Mouse (Mus musculus) heart, adult 9 months (tissue): Measurements from ENCODE around the gene Tfe3.
"Not testable (repeated sequence)": the region's sequence is repeated elsewhere in the genome, so short reads cannot be mapped to it uniquely, and the experiment has no call there.

Source experiments
- DNase-seq, 2 experiments: peaks; one replicate each; pipeline ENCODE4 v3.0.0; 2022; ENCODE audit warnings: low spot score in 2 of 2

The Tfe3 gene

GRCm38 (mm10) chrX:7762137-7762920, at the start of gene Tfe3:
Tfe3 (plus strand) TSS chrX:7762560.
- peak; percentile 94 to 96 for DNase-seq

DNA sequence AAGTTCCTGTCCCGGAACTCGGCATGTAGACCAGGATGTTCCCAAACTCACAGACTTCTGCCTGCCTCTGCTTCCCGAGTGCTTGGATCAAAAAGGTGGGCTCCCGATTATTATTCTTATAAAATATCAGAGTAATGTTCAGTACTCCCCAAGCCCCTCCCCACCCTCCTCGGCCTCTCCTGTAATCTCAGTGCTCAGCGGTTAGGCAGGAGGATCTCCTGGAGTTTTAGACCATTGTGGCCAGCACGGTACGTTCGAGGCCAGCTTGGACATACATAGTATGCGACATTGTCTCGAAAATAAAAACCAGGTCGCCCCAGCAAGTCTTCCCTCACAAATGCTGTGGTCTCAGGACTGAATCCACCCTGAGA, 48.6 kb upstream of the Tfe3 start:
- DNase-seq = peak in 1 of 2 experiments; percentile 13

DNA sequence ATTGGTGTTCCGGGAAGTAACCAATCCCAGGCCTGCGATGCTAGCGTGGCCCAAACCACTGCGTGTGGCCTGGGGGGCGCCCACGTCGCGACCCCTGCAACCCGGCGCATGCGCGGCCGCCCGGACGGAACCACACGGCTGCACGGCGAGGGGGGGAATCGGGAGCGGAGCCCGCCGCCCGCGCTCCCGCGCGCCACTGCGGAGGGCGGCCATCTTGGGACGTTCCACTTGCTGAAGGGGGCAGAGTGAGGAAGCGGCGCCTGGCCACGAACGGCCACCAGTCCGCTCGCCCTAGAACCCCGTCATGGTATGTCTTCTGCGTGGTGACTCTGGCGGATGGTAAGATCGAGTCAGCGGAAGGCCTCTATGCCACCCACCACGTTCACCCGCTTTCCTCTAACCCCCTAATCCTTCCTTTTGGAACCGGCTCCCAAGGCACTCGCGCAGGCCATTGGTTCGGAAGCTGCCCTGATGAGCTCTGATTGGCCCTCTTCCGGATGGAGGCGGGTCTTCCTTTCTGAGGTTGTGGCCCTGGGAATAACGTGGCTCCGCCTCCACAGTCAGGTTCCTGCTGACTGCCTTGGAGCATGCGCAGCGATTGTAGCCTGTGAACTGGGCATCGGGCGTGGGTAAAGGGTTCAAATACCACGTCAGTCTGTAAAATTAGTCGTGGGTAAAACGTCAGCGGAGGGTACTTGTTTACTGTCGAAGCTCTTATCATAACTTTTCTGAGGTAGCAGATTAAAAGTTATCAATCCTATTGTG, 48.0 kb upstream of the Tfe3 start, which contains the start of gene Wdr45:
Gene Wdr45, plus strand, starts transcription at position 199 of the 765 bp plus-strand sequence.
- peak; percentile 95 for DNase-seq

GRCm38 (mm10) chrX:7716058-7716457, 46.3 kb upstream of the Tfe3 start:
- DNase-seq = not testable (repeated sequence)

GRCm38 (mm10) chrX:7721514-7722281, 40.7 kb upstream of the Tfe3 start, which contains the start of gene Gm45208:
Gm45208 (plus strand) TSS chrX:7722245.
- DNase-seq = peak; percentile 73 to 83

- no peak for DNase-seq
Observed at GRCm38 (mm10) chrX:7722282-7722611, 40.1 kb upstream of the Tfe3 start.

GRCm38 (mm10) chrX:7722691-7723090, 39.7 kb upstream of the Tfe3 start:
- no peak for DNase-seq

GRCm38 (mm10) chrX:7724135-7724534, 38.2 kb upstream of the Tfe3 start:
- DNase-seq = no peak

DNA sequence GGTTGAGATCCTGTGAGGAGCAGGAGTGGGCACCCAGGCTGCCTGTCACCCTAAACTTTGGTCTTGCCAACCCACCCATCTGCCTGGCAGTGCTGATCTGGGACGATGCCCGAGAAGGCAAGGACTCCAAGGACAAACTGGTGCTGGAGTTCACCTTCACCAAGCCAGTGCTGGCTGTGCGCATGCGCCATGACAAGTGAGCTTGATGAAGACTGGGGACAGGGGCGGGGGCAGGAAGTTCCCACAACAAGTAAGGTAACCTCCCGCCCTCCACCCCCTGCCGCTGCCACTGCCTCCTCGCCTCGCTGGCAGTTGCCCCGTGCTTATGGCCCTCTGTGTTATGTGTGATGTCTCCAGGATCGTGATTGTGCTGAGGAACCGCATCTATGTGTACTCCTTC, 36.5 kb upstream of the Tfe3 start:
- no peak for DNase-seq

GRCm38 (mm10) chrX:7727176-7727575, 35.2 kb upstream of the Tfe3 start:
- no peak for DNase-seq

DNA sequence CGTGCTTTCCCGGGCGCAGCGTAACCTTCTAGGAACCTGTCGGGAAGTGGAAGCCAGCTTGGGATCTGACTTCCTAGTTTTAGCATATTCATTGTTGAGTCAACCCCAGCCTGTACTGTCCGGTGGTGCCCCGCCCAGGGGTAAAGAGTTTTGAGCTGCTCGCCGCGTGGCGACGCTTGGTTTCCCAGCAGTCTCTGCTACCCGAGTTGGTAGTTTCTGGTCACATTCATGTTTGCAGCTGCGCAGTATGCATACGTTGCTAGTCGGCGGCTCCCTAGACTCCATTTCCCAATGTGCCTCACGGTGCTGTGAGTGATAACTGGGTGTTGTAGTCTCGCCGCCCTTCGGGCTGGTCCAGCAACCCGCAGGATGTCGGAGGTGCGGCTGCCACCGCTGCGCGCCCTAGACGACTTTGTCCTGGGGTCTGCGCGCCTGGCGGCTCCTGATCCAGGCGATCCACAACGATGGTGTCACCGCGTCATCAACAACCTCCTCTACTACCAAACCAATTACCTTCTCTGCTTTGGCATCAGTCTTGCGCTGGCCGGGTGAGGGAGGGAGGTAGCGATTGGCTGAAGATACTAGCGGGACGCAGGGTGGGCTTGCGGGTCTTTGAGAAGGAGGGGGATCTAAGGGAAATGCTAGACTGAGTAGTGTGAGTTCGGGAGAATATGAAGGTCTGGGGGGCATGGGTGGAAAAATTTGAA, 34.0 kb upstream of the Tfe3 start, which contains the start of gene Praf2:
Gene Praf2, plus strand, starts transcription at position 225 of the 707 bp plus-strand sequence.
- DNase-seq = peak; percentile 85 to 89

GRCm38 (mm10) chrX:7728922-7729265, 33.5 kb upstream of the Tfe3 start:
- DNase-seq = no peak

DNA sequence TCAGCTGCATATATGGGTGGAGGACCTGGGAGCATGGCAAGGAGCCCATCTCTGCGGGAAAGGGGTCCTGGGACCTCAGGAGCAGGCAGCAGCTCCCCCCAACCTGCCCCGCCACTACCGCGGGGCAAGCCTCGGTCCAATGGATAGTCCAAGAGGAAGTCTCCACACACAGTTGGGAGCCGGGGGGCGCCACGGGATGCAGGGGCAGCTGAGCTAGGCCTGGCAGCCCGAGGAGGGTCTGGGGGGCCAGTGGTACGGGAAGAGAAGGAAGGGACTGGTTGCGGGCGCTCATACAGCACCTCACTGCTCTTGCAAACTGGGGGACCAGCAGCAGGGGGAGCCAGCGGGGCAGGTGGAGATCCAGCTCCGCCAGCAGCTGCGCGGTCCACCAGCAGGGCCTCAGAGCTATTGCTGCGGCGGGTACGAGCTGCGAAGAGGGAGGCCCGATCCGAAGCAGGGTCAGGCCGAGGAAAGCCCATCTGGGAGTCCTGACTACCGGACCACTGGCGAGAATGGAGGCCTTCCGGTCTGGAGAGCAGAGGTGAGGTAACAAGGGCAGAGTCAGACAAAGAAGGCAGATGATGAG, 28.7 kb upstream of the Tfe3 start:
- DNase-seq = peak; percentile 29 to 39

- DNase-seq = no peak
Observed at GRCm38 (mm10) chrX:7739336-7740081, 22.9 kb upstream of the Tfe3 start.

- DNase-seq = no peak
Observed at GRCm38 (mm10) chrX:7740082-7740819, 22.1 kb upstream of the Tfe3 start.

GRCm38 (mm10) chrX:7741103-7741502, 21.3 kb upstream of the Tfe3 start:
- DNase-seq = no peak

- DNase-seq = no peak
Observed at GRCm38 (mm10) chrX:7743470-7743869, 18.9 kb upstream of the Tfe3 start.

GRCm38 (mm10) chrX:7744940-7745339, 17.4 kb upstream of the Tfe3 start:
- DNase-seq = no peak

- DNase-seq = no peak
Observed at GRCm38 (mm10) chrX:7745429-7745828, 16.9 kb upstream of the Tfe3 start.
